ENCODE assay signal across 20 mouse cellular contexts in the genomic region with DNA sequence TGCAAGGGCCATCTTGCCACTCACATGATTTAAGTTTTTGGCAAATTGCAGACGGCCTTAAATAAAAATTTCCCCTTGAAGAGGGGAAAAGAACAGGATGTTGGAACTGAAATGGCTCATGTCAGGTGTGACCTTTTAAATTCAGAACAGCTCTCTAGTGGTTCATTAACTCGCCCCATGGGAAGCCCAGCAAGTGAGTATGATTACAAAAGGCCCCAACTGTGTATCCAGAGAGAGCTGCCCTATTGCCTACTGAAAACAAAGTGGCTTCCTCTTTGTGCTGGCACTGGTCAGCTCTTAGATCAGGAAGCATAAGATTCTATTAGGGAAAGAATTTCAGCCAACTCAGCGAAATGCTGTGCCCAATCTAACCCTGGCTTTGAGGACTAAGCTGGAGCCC.
DNase-seq lines count a peak whose midpoint lies in the region; ATAC-seq and TF ChIP-seq lines count a peak whose summit lies in the region.
"Had no signal": no experiment of that assay in that cellular context is flagged by ENCODE, and none has a peak within 500 bp of the region (broad histone marks: within the 10 kb centered on the region; RNA-seq: fewer than 3 reads in every experiment).

No protein-coding gene starts in this region.

- no peaks in the 10 kb centered on the region for H3K9me3 ChIP-seq in forebrain, embryonic 14.5 days (replicated peaks; ENCODE audit: control insufficient read depth, low read length)
- no peaks in the 10 kb centered on the region for H3K9me3 ChIP-seq in forebrain, embryonic 15.5 days
- H3K9me3 ChIP-seq: heart, embryonic 10.5 days; hindbrain, embryonic 13.5 days; limb, embryonic 13.5 days; midbrain, embryonic 10.5 days had no signal

- no peak overlapping the region for H3K4me2 ChIP-seq in forebrain, embryonic 14.5 days (ENCODE audit: low read length)
- no peak overlapping the region for H3K4me2 ChIP-seq in forebrain, embryonic 15.5 days (replicated peaks)
- H3K4me2 ChIP-seq: hindbrain, embryonic 13.5 days; limb, embryonic 13.5 days had no signal

- TF ChIP-seq CTCF in brain, embryonic 14.5 days (IDR thresholded peaks at IDR 0.05; ENCODE audit: borderline replicate concordance, extremely low read depth, insufficient read depth, insufficient read length) = no peak

- peak; percentile 3 for DNase-seq in forebrain, embryonic 14.5 days (ENCODE audit: low spot score)
- peak; percentile 2 for DNase-seq in left cerebral cortex, postnatal 4 days
- no peak for DNase-seq in left cerebral cortex, adult 9 months (ENCODE audit: low spot score in 2 of 2)
- peak; percentile 34 for DNase-seq in R1 (ENCODE audit: low read depth, low spot score)
- peak; percentile 38 for DNase-seq in brain, embryonic 14.5 days (ENCODE audit: low read depth)
- DNase-seq in thymus, postnatal 4 days = no peak
- DNase-seq: adrenal gland, postnatal 25 days; heart, postnatal 14 days; lung, adult 2 months; lung, postnatal 4 days; right cerebral cortex, postnatal 25 days; thymus, postnatal 25 days had no signal

- intact Hi-C loops in left cerebral cortex, postnatal 4 days (cut with DNase I) = no loop called here

- no peaks in the 10 kb centered on the region for H3K4me1 ChIP-seq in forebrain, embryonic 14.5 days (ENCODE audit: control insufficient read depth, insufficient read depth, low read length)
- no peaks in the 10 kb centered on the region for H3K4me1 ChIP-seq in forebrain, embryonic 15.5 days
- H3K4me1 ChIP-seq: heart, embryonic 10.5 days; hindbrain, embryonic 13.5 days; limb, embryonic 13.5 days; midbrain, embryonic 10.5 days had no signal

- H3K27ac ChIP-seq in forebrain, embryonic 14.5 days (ENCODE audit: low read depth, low read length) = no peak overlapping the region
- no peak overlapping the region for H3K27ac ChIP-seq in forebrain, embryonic 15.5 days (replicated peaks)
- H3K27ac ChIP-seq: heart, embryonic 10.5 days; hindbrain, embryonic 13.5 days; limb, embryonic 13.5 days; midbrain, embryonic 10.5 days; stomach, postnatal 0 days had no signal

- no peak for TF ChIP-seq POLR2A in brain, embryonic 14.5 days (IDR thresholded peaks at IDR 0.05; ENCODE audit: borderline replicate concordance, extremely low read depth, insufficient read depth, insufficient read length, poor library complexity, severe bottlenecking)

- no peaks in the 10 kb centered on the region for H3K27me3 ChIP-seq in forebrain, embryonic 14.5 days (replicated peaks; ENCODE audit: control insufficient read depth, insufficient read depth, low read length)
- H3K27me3 ChIP-seq in forebrain, embryonic 15.5 days = no peaks in the 10 kb centered on the region
- H3K27me3 ChIP-seq: hindbrain, embryonic 13.5 days; limb, embryonic 13.5 days had no signal

- H3K36me3 ChIP-seq in forebrain, embryonic 14.5 days (ENCODE audit: control insufficient read depth, insufficient read depth, low read length) = no peaks in the 10 kb centered on the region
- no peaks in the 10 kb centered on the region for H3K36me3 ChIP-seq in forebrain, embryonic 15.5 days
- H3K36me3 ChIP-seq: heart, embryonic 10.5 days; hindbrain, embryonic 13.5 days; limb, embryonic 13.5 days; midbrain, embryonic 10.5 days had no signal

- H3K9ac ChIP-seq in forebrain, embryonic 14.5 days (ENCODE audit: low read length) = no peak overlapping the region
- H3K9ac ChIP-seq in forebrain, embryonic 15.5 days (replicated peaks) = no peak overlapping the region
- H3K9ac ChIP-seq: hindbrain, embryonic 13.5 days; limb, embryonic 13.5 days had no signal

- H3K4me3 ChIP-seq in forebrain, embryonic 14.5 days (ENCODE audit: low read depth, low read length) = no peak overlapping the region
- H3K4me3 ChIP-seq in forebrain, embryonic 15.5 days = no peak overlapping the region
- H3K4me3 ChIP-seq: heart, embryonic 10.5 days; hindbrain, embryonic 13.5 days; limb, embryonic 13.5 days; midbrain, embryonic 10.5 days had no signal

- 42% methylated on average over 3 of the region's 3 CpGs for whole genome bisulfite sequencing in forebrain, embryonic 14.5 days
- WGBS in forebrain, embryonic 15.5 days = 19% methylated on average over 3 of the region's 3 CpGs

- no peak for ATAC-seq in forebrain, embryonic 14.5 days
- ATAC-seq in forebrain, embryonic 15.5 days (replicated peaks) = no peak
- ATAC-seq: forebrain, embryonic 16.5 days; intestine, embryonic 16.5 days had no signal

Comparison
In these comparisons a context has a peak if more than half of its experiments do, and no peak if none do; other contexts are left out.
1. DNase-seq: peak in forebrain, embryonic 14.5 days (single experiment), left cerebral cortex, postnatal 4 days (single experiment), R1 (single experiment) and brain, embryonic 14.5 days (single experiment); none in left cerebral cortex, adult 9 months (0 of 2) and thymus, postnatal 4 days (single experiment).